Mouse (Mus musculus) erythroblast, embryonic 14.5 days (primary cell): ENCODE measurements around the gene Mymx.

ENCODE experiments used
- GATA1 ChIP-seq: IDR thresholded peaks from 2 replicates; pipeline ENCODE4 v1.6.1; 2012; ENCODE audit warnings: low read length, inconsistent platforms, mixed read lengths
- TAL1 ChIP-seq: IDR thresholded peaks from 3 replicates; pipeline ENCODE4 v1.6.1; 2012; ENCODE audit warnings: low read length, inconsistent platforms, mixed read lengths

GRCm38 (mm10) chr17:45557246-45557824 lies 44.6 kb downstream of the Mymx start:
- TF ChIP-seq GATA1 (no peak), TAL1 (no peak)
